Mouse (Mus musculus) forebrain, embryonic 16.5 days (tissue): ENCODE data around the gene Cxcl1. TPM values are rescaled to one million over a fixed set of nuclear protein-coding genes. Genes with fewer than 3 reads are reported as not detected.

ENCODE experiments used
- ATAC-seq: fragments of 200-750 bp; cut with Nextera tagmentation; 2 replicates; pipeline ENCODE4 v1.8.0; 2017; ENCODE audit warnings: mild to moderate bottlenecking, moderate library complexity
- H3K27ac ChIP-seq: fragments of 300-500 bp; sonication (generic); 2 replicates; pipeline ENCODE4 v1.5.1; 2014; ENCODE audit warnings: low read length, control low read depth
- H3K27me3 ChIP-seq: fragments of 300-500 bp; sonication (generic); replicated peaks from 2 replicates; pipeline ENCODE4 v1.6.1; 2014; ENCODE audit warnings: low read length; ENCODE audit not compliant: control insufficient read depth, insufficient read depth
- H3K36me3 ChIP-seq: fragments of 300-500 bp; sonication (generic); 2 replicates; pipeline ENCODE4 v1.6.1; 2014; ENCODE audit not compliant: control insufficient read depth, insufficient read depth
- H3K4me1 ChIP-seq: fragments of 300-500 bp; sonication (generic); replicated peaks from 2 replicates; pipeline ENCODE4 v1.6.1; 2014; ENCODE audit warnings: low read length; ENCODE audit not compliant: control insufficient read depth, insufficient read depth
- H3K4me2 ChIP-seq: fragments of 300-500 bp; sonication (generic); 2 replicates; pipeline ENCODE4 v1.6.1; 2014; ENCODE audit warnings: mild to moderate bottlenecking, low read length, control low read depth
- H3K4me3 ChIP-seq: fragments of 300-500 bp; sonication (generic); replicated peaks from 2 replicates; pipeline ENCODE4 v1.5.1; 2014; ENCODE audit warnings: mild to moderate bottlenecking, low read length, control low read depth
- H3K9ac ChIP-seq: fragments of 300-500 bp; sonication (generic); replicated peaks from 2 replicates; pipeline ENCODE4 v1.6.1; 2014; ENCODE audit warnings: low read depth, low read length, control low read depth
- H3K9me3 ChIP-seq: fragments of 300-500 bp; sonication (generic); 2 replicates; pipeline ENCODE4 v1.6.1; 2016; ENCODE audit warnings: low read length; ENCODE audit not compliant: control insufficient read depth
- WGBS: fragments of 180-500 bp; shearing (Covaris S2); extraction: QIAGEN DNeasy Blood & Tissue Kit; methylation state at CpG from one replicate; pipeline ENCODE4 v1.1.7; 2014; 5-methylcytosine and 5-hydroxymethylcytosine counted together
- polyA plus RNA-seq: library from polyadenylated mRNA; unstranded; fragments of >200 nt; fragmentation: Nextera tagmentation; extraction: Ambion mirVana; gene quantifications from 2 replicates; pipeline ENCODE4 v1.2.1, GENCODE M21; 2015

Gene Cxcl1
- polyA plus RNA-seq, 1 experiment from 2014 or later, result not detected

GRCm38 (mm10) chr5:90902380-90903260 lies 11.6 kb downstream of the Cxcl1 start:
- peak; percentile 51 for ATAC-seq
- H3K9me3 ChIP-seq, result no peaks in the 10 kb centered on the region
- H3K4me2 ChIP-seq, result peak overlapping the region; percentile 73
- WGBS, result 9% methylated on average over 10 of the region's 10 CpGs
- H3K9ac ChIP-seq, result no peak overlapping the region
- H3K4me3 ChIP-seq, result peak overlapping the region; percentile 36
- no peak overlapping the region for H3K27ac ChIP-seq
- 0 out of 2 replicates have a peak, but pooled peaks cover 2% of the 10 kb centered on the region for H3K27me3 ChIP-seq
- peaks cover 15% of the 10 kb centered on the region for H3K4me1 ChIP-seq
- H3K36me3 ChIP-seq, result no peaks in the 10 kb centered on the region

DNA sequence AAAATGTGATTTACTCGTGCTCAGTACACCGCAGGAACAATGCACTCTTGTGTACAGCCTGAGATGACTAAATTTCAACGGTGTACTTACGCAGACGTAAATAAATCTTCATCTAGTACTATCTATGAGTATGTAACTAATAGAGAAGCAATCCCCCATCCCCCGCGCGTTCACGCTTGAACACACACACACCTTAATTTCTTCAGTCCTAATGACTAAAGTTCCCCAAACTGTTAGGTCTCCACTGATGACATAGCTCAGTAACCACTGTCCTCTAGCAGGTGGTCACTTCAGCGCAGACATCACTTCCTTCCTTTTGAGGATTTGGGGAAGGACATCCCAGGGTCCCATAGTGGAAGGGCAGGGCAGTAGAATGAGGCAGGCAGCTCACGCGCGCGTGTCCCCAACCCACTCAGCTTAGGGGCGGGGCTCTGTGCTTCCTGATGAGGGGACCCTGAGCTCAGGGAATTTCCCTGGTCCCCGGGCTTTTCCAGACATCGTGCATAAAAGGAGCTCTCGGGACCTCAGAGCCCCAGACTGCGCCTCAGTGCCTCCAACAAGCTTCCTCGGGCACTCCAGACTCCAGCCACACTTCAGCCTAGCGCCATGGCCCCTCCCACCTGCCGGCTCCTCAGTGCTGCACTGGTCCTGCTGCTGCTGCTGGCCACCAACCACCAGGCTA lies 12.4 kb downstream of the Cxcl1 start, which contains the start of gene Cxcl2:
Gene Cxcl2 (plus strand): TSS at position 533 of the 682 bp plus-strand sequence.
- Histone ChIP-seq H3K4me3 (peak within 1 kb of the TSS; percentile 36), H3K36me3 (no peaks in the 10 kb centered on the region), H3K27me3 (0 out of 2 replicates have a peak, but pooled peaks cover 2% of the 10 kb centered on the region), H3K4me2 (peak within 1 kb of the TSS; percentile 73), H3K27ac (no peak within 1 kb of the TSS), H3K9me3 (no peaks in the 10 kb centered on the region), H3K9ac (0 out of 2 replicates have a peak within 1 kb of the TSS, but pooled peaks have one; percentile 22), H3K4me1 (peaks cover 15% of the 10 kb centered on the region)
- ATAC-seq, result peak; percentile 56
- WGBS, result 6% methylated on average over 22 of the region's 22 CpGs

DNA sequence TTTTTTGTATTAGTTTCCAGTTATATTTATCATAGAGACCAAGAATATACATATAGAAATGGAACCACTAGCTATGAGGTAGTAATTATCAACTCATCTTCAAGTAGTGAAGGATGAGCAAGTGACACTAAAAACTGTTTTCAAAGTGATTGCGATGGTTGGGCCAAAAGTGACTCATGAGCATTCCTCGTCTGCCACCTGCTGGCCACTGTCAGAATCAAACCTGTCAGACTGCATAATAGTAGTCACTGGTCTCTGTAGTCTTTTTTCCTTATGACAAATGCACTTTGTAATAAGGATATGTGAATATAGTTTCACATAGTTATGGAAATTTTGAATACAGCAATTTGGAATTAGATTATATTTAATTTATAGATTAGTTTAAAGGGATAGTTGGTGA lies 17.9 kb downstream of the Cxcl1 start:
- Histone ChIP-seq H3K27ac (no peak overlapping the region), H3K27me3 (0 out of 2 replicates have a peak, but pooled peaks cover 2% of the 10 kb centered on the region), H3K4me2 (no peak overlapping the region), H3K36me3 (no peaks in the 10 kb centered on the region), H3K4me1 (no peaks in the 10 kb centered on the region), H3K9me3 (no peaks in the 10 kb centered on the region), H3K9ac (no peak overlapping the region), H3K4me3 (no peak overlapping the region)
- ATAC-seq, result peak; percentile 87
- WGBS, result 2% methylated on average over 2 of the region's 2 CpGs

GRCm38 (mm10) chr5:90919495-90919894 lies 28.5 kb downstream of the Cxcl1 start:
- Histone ChIP-seq H3K9ac (no peak overlapping the region), H3K4me2 (no peak overlapping the region), H3K4me3 (no peak overlapping the region), H3K27ac (no peak overlapping the region), H3K9me3 (no peaks in the 10 kb centered on the region), H3K4me1 (no peaks in the 10 kb centered on the region), H3K27me3 (no peaks in the 10 kb centered on the region), H3K36me3 (no peaks in the 10 kb centered on the region)
- 70% methylated on average over 2 of the region's 2 CpGs for WGBS
- no peak for ATAC-seq

DNA sequence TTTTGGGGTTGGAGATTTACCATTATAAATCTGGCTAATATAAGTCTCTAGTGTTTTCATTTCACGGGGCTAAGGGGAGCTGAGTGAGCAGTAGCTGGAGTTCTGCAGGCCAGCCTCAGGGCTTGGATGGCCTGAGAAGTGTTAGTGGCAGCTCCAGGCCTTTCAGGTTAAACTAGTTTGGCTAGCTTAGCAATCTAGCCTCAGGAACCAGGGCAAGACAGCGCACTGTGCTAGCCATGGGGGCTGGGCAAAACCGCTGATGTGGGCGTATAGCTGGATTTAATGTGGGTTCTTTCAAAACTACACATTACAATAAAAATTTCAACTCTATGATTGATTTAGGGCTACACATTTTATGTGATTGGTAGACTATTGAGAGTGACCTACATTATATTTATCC lies 31.9 kb downstream of the Cxcl1 start:
- Histone ChIP-seq H3K4me3 (no peak overlapping the region), H3K4me1 (no peaks in the 10 kb centered on the region), H3K36me3 (no peaks in the 10 kb centered on the region), H3K9me3 (no peaks in the 10 kb centered on the region), H3K27ac (no peak overlapping the region), H3K9ac (no peak overlapping the region), H3K4me2 (no peak overlapping the region), H3K27me3 (no peaks in the 10 kb centered on the region)
- WGBS, result 93% methylated on average over 4 of the region's 4 CpGs
- no peak for ATAC-seq

DNA sequence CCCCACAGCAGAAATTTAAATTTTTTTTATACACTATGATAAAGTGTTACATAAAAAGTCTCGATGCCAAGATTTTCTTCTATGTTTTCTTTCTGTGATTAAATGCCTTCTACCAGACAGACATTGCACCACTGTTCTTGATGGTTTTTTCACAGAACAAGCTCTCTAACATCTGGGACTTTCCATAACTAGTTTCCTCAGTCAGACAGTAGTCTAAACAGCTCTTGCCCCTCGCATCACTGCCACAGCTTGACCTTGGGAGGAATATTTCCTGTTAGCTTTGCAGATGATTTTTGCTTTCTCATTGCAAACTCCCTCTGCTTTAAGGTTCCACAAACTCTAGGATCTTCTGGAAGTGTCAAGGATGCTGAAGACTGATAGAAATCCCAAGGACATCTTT lies 39.5 kb downstream of the Cxcl1 start:
- peak overlapping the region; percentile 98 for H3K27ac ChIP-seq

GRCm38 (mm10) chr5:90930971-90931851 lies 40.2 kb downstream of the Cxcl1 start, which contains the start of gene Mthfd2l:
Gene Mthfd2l (plus strand): TSS chr5:90931117.
- ATAC-seq, result peak; percentile 95
- Histone ChIP-seq H3K27me3 (no peaks in the 10 kb centered on the region), H3K9ac (peak within 1 kb of the TSS; percentile 100), H3K4me3 (peak within 1 kb of the TSS; percentile 76), H3K36me3 (no peaks in the 10 kb centered on the region), H3K9me3 (no peaks in the 10 kb centered on the region), H3K27ac (peak within 1 kb of the TSS; percentile 98), H3K4me2 (peak within 1 kb of the TSS; percentile 66), H3K4me1 (peaks cover 16% of the 10 kb centered on the region)
- under 1% methylated on average over 66 of the region's 79 CpGs for WGBS

More for the DNA sequence above, 39.5 kb downstream of the Cxcl1 start:
- no peaks in the 10 kb centered on the region for H3K9me3 ChIP-seq
- ATAC-seq, result no peak; the same call in 1 of the 2 replicates
- H3K4me1 ChIP-seq, result peaks cover 16% of the 10 kb centered on the region
- H3K36me3 ChIP-seq, result no peaks in the 10 kb centered on the region
- H3K4me2 ChIP-seq, result peak overlapping the region; percentile 66
- no peaks in the 10 kb centered on the region for H3K27me3 ChIP-seq
- 54% methylated on average over 2 of the region's 2 CpGs for WGBS
- H3K4me3 ChIP-seq, result peak overlapping the region; percentile 76
- peak overlapping the region; percentile 100 for H3K9ac ChIP-seq

DNA sequence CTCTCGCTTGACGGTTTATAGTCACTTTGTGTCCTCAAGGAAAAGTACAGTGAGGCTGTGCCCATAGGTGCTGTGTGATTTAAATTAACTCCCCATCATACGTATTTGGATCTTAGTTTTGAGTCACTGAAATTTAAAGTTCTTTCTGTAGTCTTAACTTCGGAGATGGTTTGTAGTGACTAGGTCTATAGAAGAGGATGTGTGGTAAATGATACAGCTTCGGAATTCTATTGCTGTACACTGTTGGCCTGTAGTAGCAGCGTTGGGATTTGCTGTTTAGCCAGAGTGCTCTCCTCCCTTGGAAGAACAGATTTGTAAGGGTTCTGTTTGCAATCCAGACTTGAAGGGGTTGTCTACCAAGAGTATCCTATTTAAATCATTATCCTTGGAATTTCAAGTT lies 40.9 kb downstream of the Cxcl1 start:
- Histone ChIP-seq H3K4me3 (peak overlapping the region; percentile 76), H3K4me2 (peak overlapping the region; percentile 66), H3K9me3 (no peaks in the 10 kb centered on the region), H3K4me1 (peaks cover 16% of the 10 kb centered on the region), H3K36me3 (no peaks in the 10 kb centered on the region), H3K27me3 (no peaks in the 10 kb centered on the region), H3K9ac (peak overlapping the region; percentile 100), H3K27ac (peak overlapping the region; percentile 98)
- peak; percentile 39 for ATAC-seq
- WGBS, result under 1% methylated on average over 6 of the region's 6 CpGs
